Mouse (Mus musculus) right cerebral cortex, postnatal 36 days (tissue): ENCODE results near the gene Kpnb1.
"Not testable (repeated sequence)": the region's sequence is repeated elsewhere in the genome, so short reads cannot be mapped to it uniquely, and the experiment has no call there.

Experiments used
- DNase-seq, 2 experiments: peaks; one replicate each; pipeline ENCODE4 v3.0.0; 2022; ENCODE audit warnings: low spot score in 2 of 2, mixed read lengths in 1 of 2

The Kpnb1 gene

DNA sequence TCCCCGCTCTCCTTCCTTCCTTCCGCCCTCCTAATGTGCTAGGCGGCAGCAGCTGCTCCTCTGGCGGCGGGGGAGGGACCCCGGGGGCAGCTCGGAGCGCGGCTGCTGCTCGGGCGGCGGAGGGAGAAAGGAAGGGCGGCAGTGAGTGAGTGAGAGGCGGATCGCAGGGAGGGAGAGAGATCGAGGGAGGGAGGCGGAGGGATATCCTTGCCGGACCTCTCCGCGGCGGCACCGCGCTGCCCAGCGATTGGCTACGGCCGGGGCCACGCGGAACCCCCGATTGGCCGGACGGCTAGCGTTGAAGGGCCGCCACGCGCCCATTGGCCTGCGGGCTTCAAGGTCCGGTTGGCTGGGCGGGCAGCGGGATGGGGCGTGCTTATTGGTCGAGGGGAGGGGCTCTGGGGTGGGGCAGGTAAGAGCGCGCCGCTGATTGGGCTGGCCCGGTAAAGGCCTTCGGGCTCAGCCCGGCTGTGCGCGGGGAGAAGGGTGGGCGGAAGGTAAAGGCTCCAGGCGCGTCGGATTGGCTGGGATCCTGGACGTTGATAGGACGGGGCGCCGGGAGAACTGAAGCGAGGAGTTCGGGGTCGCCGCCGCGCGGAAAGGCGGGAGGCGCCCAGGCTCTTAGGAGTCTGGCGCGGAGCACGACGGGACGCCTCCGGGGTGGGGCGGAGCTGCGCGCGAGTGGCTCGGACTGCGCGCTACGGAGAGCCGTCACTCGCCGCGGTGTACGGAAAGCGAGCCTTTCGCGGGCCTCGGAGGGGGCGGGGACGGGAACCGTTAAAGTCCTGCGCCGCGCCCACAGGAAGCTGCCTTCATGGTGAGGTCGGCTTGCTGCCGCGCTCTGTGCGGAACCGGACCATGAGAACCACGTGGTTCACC is at the start of gene Kpnb1:
Gene Kpnb1, minus strand, starts transcription at position 118 of the 879 bp plus-strand sequence.
- peak; percentile 98 to 99 for DNase-seq

DNA sequence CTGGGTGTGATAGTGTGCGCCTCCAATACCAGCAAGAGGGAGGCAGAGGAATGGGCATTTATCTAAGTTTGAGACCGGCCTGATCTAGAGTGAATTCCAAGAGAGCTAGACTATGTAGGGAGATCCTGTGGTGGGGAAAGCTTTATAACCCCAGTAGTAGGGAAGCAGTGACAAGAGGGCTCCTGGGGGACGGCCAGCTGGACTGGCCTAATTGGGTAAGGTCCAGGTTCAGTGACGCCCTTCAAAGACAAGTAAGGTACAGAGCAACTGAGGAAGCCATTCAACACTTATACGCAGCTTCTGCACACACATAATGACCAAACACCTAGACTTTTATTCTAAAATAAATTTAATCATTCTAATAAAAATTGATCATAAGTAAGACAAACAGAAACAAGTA is 44.8 kb upstream of the Kpnb1 start:
- DNase-seq: no peak

DNA sequence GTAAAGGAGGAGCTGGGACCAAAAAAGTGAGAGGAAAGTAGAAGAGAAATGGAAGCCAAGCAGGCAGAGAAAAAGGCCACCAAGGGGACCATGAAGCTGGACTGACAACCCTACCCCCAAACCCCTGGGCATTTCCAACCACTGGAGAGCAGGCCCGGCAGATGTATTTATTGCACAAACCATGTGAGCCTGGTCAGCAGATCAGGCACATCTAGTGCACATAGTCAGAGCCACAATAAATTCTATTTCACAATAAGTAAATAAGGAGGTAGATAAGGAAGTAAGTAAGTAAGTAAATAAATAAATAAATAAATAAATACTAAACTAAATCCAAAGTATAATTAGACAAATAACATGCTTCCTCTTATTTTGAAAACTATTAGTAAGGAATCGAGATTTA is 41.7 kb upstream of the Kpnb1 start:
- no peak for DNase-seq

DNA sequence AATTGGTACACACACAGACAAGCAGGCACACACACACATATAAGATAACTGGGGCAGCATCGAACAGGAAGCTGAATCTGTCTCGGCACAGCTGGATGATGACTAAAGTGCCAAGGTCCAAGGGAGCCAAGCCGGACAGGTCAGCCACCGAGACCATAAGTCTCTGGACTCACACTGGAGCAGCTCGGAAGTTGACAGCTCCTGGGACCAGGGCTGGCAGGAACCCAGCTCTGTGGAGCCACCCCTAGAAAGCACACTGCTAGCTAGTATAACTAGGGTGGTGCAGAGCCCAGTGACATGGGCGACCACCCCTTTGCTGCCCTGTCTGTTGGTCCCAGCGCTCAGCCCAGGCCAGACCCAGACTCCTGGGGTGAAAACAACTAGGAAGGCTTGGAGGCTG is 41.3 kb upstream of the Kpnb1 start:
- DNase-seq: no peak

DNA sequence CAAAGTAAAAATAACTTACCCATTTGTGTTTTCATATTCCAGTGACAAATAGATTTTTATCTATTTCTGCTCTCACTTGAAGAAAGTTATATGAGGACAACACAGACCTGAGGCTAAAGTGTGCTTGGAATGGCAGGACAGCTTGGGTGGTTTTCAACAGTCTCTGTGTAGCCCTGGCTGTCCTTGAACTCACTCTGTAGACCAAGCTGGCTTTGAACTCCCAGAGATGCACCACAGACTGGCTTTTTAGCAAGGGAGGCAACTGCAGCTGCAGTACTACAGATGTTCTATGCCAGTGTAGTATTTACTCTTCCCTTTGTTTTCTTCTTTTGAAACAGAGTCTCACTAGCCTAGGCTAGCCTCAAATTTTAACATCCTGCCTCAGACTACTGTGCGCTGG is 38.5 kb upstream of the Kpnb1 start:
- DNase-seq: no peak

- DNase-seq: no peak
Measured at GRCm38 (mm10) chr11:97223485-97223884, 35.8 kb upstream of the Kpnb1 start.

DNA sequence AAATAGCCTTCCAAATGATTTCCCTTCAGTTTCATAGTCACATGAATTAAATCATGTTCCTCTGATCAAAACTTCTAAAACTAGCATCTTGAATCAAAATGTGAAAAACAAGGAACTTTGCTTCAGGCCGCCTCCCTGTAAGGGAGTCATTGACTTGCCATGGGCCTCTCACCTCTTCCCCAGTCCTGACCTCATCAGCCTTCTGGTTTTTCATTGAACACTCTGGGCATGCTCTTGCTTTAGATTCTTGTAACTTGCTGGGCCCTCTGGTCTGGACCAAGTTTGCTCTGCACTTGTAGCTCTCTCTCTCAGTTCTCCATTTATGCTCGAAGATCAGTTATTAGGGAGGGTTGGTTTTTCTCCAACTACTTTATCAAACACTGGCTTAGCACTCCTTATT is 33.9 kb upstream of the Kpnb1 start:
- DNase-seq: no peak

GRCm38 (mm10) chr11:97220211-97220610 is 32.5 kb upstream of the Kpnb1 start:
- DNase-seq: no peak

DNA sequence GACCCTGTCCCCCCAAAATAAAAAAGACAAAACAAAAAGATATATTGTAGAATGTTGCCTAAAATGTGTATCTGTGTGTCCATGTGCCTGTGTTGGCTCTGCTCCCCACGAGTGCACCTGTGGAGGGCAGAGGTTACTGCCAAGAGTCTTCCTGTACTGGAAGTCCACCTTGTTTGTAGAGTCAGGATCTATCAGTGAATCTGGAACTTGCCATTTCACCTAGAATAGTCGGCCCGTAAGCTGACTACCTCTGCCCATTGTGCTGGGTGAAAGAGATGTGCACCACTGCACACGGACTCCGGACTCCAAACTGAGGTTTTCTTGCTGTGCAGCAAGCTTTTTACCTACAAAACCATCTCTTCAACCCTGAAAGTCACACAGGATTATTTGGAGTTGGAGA is 26.7 kb upstream of the Kpnb1 start:
- no peak for DNase-seq

DNA sequence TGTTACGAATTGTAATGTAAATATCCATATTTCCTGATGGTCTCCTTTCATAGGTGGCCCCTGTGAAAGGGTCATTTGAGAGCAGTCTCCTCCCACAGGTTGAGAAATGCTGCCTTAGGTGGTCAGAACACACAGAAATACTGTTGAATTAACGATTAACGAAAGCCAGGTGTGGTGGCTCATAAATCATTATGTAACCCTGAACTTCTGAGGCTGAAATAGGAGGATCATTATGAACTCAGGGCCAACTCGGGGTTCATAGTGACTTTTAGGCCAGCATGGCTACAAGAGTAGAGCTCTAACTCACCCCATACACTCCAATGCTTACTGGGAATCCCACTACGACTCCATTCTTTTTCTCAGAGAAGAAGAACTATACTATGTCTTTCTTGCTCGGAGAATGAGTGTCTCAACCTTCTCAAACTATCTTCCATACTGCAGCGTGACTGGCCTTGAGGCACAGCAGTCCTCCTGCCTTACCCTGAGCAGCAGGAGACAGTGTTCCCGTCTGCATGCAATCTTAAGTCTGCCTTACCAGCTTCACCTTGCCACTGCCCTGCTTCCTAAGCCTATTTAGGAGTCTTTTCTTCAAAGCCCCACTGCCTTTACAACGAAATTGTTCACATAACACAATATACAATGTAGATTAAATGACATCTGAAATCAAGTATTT is 23.2 kb upstream of the Kpnb1 start:
- DNase-seq: no peak

- peak; percentile 62 to 75 for DNase-seq
Measured at GRCm38 (mm10) chr11:97207011-97207422, 19.3 kb upstream of the Kpnb1 start.

- DNase-seq: no peak
Measured at GRCm38 (mm10) chr11:97199519-97199918, 11.8 kb upstream of the Kpnb1 start.

DNA sequence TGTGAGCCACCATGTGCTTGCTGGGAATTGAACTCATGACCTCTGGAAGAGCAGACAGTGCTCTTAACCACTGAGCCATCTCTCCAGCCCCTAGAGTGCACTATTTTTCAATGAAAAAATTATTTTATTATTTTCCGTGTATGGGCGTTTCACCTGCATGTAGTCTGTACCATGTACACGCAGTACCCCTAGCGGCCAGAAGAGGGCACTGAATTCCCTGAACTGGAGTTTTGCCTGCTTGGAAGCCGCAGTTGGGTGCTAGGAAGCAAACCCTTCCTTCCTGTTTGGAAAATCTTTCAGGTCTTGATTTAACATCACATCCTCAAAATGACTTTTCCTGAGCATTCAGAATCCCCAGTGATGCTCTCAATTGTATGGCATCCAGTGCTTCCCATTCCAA is 10.9 kb upstream of the Kpnb1 start:
- DNase-seq: no peak

- no peak for DNase-seq
Measured at GRCm38 (mm10) chr11:97197021-97197420, 9.3 kb upstream of the Kpnb1 start.

DNA sequence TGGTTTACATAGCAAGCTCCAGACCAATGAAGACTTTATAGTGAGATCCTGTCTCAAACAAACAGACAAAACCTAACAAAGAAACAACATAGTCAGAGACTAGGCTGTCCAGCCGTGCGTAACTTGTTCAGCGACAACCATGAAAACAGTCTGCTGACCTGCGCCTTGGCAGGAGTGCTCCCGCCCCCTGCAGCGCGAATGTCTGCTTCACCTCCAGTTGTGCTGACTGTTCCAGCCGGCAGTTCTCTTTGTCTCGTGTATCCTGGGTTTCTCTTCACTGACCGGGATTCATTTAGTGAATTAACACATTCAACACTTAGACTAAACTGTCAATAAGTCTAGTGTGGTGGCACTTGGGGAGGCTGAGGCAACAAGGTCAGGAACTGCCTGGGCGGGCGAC is 8.9 kb upstream of the Kpnb1 start:
- DNase-seq: no peak

DNA sequence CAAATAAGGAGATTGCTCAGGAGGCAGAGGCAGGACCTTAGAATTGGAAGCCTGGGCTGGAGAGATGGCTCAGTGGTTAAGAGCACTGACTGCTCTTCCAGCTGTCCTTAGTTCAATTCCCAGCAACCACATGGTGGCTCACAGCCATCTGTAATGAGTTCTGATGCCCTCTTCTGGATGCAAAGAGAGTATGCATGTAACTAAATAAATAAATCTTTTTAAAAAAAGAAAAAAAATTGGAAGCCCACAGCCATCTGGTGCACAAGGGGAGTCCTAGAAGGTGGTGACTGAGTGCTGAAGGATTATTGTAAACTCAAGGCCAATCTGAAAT is 4.9 kb upstream of the Kpnb1 start:
- no peak for DNase-seq

DNA sequence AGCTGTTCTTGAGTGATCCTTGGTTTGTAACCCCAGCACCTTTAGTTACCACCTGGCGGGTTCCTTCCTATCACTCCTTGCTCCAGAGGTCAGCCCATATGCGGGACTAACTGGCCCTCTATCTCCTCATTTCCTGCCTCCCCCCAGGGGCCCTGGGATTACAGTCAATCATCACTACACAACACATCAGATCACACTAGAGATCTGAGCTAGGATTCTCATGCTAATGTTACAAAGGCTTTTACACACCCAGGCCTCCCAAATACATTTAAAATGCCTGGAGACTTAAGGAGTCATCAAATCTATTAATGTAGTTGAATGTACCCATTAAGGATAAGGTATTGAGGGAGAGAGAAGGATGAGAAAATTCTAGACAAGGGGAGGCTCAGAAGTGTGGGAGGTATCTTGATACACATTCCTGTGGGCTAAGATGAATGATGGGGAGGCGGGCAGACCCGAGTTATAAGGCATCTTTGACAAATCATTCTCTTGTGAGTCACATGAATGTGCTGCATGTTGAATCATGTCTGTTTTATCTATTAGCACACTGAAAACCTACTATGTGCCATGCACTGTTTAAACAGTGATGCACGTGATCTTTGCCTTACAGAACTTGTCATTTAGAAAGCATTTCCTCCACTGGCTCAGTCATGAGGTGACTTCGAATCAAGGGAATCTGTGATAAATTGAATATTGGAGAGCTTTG is 4.4 kb upstream of the Kpnb1 start:
- DNase-seq: no peak

DNA sequence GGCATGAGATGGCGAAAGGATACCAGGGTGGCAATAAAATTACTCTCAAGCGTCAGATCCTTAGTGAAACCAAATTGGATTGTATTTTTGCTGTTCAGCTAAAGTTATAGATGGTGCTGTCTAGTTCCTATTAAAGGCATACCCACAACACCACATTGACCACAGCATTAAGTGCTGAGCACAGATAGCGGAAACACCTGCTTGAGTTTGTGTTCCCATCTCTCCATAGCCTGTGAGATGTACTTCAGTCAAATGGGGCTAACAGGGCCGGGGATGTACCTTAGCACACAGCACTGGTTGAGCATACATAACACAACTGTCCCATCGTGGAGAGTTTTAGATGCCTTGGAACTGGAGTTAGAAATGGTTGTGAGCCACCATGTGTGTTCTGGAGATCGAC is 3.3 kb upstream of the Kpnb1 start:
- DNase-seq: no peak

DNA sequence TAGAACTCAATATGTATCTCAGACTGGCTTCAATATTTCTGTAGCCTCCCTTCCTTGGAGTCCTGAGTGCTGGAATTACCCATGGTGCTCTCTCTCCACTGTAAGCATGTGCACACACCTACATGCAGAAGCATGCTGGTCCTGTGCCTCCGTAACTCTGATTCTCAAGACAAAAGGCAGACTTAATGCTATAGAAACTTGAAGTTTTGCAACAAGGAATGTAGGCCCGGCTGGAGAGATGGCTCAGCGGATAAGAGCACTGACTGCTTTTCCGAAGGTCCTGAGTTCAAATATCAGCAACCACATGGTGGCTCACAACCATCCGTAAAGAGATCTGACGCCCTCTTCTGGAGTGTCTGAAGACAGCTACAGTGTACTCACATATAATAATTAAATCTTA is 2.0 kb upstream of the Kpnb1 start:
- not testable (repeated sequence) for DNase-seq

- no peak for DNase-seq
Measured at GRCm38 (mm10) chr11:97189231-97189630, 1.6 kb upstream of the Kpnb1 start.

- no peak for DNase-seq
Measured at GRCm38 (mm10) chr11:97188643-97188955, 918 bp upstream of the Kpnb1 start.

DNA sequence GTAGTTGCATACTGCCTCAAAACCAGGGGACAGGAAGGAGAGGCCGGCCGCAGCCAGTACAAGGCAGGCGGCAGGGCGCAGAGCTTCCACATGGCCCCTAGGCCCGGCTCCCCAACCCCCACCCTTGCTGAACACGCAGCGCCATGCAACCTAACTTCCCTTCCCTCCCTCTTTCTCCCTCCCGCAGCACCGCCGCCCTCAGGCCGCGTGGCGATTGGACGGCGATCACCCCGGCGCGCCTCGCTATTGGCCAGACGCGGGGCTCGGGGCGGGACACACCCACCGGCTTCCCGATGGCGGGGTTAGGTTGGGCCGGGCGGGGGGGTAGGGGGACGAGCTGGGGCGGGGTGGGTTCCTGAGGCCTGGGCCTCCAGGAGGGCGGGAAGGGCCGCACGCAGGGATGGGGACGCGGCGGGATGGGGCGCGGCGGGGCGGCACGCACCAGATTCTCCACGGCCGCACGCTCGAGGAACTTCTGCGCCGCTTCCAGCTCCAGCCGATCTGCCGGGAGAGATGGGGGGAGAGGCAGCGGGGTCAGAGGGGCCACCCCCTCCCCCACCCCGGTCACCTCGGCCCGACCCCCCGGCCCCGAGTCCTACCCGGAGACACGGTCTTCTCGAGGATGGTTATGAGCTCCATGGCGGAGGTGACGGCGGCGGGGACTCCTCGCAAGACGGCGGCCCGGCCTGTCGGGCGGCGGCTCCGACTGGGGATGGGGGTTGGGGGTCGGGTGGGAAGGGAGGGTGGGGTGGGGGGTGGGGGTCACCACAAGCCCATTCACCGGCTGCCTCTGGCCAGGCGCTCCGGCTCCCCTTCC is 526 bp downstream of the Kpnb1 start:
- peak; percentile 93 to 94 for DNase-seq
